Mouse (Mus musculus) c-Kit-positive CD71-negative TER-119-negative erythroid progenitor cells, embryonic 14.5 days (primary cell): ENCODE results near the gene Uspl1.
"Not testable (repeated sequence)": the region's sequence is repeated elsewhere in the genome, so short reads cannot be mapped to it uniquely, and the experiment has no call there.

Experiments
- DNase-seq: peaks from one replicate; pipeline ENCODE4 v3.0.0-alpha.2; 2013; ENCODE audit warnings: low read depth

Uspl1 gene

GRCm38 (mm10) chr5:149184104-149184843 is at the start of gene Uspl1, which contains the start of gene Hmgb1:
Uspl1 (plus strand) TSS chr5:149184350.
Hmgb1 (minus strand) TSS chr5:149184489.
- peak; percentile 97 for DNase-seq

GRCm38 (mm10) chr5:149134751-149135454 is 49.2 kb upstream of the Uspl1 start:
- DNase-seq, result no peak

GRCm38 (mm10) chr5:149135455-149136354 is 48.4 kb upstream of the Uspl1 start:
- no peak for DNase-seq

DNA sequence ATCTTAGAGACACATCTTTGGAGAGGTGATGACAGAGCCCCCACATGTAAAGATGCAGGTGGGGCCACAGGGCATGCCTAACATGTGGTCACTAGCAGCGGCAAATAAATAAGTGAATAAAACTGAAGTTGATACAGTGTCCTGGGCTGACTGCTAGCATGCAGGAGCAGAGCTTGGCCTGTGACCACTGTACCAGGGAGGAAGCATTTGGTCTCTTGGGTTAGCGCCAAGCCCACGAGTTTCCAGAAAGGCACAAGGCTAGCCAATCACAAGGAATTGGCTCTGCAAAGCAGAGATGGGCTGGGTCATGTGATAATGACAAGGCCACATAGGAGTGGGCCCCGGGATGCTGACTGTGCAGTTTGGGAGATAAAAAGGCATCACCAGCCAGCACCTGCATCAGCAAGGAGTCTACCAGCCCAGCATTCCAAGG is 47.2 kb upstream of the Uspl1 start:
- DNase-seq, result no peak

DNA sequence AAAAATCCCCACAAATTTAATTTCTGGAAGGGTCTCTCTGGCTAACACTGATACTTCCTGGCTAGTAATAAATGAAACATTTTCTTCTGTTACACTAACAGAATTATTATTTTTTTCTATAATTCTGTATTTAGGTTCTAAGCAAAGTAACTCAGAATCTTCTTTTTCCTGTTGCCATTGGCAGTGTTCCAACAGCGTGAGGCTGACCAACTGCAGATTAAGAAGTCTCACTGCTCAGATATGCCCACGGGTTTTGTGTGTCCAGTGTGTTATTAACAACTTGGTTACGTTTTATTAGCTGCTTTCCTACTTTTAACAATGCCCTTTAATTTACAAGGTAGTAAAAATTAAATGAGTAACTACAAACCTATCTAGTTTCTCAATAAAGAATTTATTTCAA is 46.7 kb upstream of the Uspl1 start:
- DNase-seq, result no peak

DNA sequence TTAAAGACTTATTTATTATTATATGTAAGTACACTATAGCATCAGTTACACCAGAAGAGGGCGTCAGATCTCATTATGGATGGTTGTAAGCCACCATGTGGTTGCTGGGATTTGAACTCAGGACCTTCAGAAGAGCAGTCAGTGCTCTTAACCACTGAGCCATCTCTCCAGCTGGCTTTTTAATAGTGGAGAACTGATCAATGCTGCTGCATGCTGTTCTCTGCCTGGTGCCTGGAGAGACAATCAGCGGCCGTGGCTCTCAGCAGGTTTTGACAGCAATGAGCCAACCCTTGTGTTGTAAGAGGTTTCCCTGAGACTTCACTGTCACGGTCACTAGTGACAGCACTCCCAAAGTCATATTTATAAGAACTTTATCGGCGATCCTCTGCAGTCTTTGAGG is 46.1 kb upstream of the Uspl1 start:
- not testable (repeated sequence) for DNase-seq

DNA sequence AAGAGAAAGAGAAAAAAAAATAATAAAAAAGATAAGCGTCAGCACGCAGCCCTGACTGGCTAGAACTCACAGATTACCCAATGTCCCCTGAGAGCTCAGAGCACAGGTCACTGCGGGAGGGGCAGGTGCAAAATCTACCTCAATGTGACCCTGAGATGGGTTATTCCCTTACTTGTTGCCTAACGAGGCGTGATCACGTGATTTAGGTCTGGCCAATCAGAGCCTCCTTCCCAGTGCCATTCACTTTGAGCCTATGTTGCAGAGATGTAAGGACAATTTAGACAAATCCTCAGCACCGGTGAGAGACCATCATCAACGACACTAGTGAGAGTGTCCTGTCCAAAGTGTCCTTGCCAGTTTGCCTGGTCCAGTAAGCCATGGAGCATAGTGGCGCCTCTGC is 43.8 kb upstream of the Uspl1 start:
- no peak for DNase-seq

DNA sequence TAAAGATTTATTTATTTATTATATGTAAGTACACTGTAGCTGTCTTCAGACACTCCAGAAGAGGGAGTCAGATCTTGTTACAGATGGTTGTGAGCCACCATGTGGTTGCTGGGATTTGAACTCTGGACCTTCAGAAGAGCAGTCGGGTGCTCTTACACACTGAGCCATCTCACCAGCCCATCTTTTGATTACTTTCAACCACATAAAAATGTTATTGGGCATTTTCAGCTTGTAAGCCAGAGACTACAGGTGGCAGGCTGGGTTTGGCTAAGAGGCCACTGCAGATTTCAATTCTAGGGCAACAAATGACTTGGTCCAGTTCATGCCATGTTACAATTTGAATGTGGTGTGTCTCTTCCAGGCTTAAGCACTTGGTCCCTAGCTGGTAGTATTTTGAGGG is 43.0 kb upstream of the Uspl1 start:
- not testable (repeated sequence) for DNase-seq

- no peak for DNase-seq
Measured at GRCm38 (mm10) chr5:149143766-149144375, 40.3 kb upstream of the Uspl1 start.

DNA sequence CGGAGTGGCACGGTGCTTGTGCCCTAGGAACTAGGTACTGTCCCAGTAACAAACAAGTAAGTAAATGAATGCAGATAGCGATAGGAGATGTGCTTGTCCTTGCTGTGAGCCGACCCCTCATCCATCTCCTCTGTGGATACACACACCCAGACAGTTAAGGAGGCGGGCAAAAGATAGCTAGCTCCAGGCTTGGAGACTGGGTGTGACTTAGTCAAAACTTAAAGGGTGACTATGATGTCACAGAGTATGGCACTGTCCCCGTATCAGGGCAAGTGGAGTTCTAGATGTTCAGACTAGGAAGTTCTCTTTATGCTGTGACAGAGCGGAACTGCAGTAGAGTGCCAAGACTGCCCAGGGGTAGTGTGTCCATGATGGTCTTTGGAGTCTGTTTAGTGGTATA is 37.5 kb upstream of the Uspl1 start:
- no peak for DNase-seq

DNA sequence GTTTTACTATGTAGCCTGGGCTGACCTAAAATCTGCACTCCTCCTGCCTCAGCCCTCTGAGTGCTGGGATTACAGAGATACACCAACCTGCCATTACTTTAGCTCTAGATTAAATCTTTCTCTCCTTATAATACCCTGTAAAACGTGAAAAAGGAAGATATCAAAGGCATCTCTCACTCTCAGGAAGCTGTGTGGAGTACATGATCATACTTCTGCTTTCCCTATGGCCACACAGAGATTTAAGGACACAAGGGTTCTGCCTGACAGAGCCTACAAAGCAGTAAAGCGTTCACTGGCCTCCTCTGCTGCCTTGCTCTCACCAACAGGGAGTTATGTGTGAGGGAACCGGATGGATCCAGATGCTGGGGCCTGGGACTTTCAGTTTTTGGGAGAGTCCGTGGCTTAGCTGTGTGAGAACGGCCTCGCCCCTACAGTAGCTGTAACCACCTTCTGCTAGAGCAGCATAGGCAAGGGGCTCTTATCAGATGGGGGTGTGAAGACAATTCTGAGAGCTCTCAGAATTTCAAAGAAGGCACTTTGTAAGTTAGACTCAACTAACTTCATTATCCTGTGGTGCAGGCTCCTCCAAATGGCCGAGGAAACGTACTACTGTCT is 36.7 kb upstream of the Uspl1 start:
- DNase-seq, result no peak

- DNase-seq, result no peak
Measured at GRCm38 (mm10) chr5:149150882-149151281, 33.3 kb upstream of the Uspl1 start.

DNA sequence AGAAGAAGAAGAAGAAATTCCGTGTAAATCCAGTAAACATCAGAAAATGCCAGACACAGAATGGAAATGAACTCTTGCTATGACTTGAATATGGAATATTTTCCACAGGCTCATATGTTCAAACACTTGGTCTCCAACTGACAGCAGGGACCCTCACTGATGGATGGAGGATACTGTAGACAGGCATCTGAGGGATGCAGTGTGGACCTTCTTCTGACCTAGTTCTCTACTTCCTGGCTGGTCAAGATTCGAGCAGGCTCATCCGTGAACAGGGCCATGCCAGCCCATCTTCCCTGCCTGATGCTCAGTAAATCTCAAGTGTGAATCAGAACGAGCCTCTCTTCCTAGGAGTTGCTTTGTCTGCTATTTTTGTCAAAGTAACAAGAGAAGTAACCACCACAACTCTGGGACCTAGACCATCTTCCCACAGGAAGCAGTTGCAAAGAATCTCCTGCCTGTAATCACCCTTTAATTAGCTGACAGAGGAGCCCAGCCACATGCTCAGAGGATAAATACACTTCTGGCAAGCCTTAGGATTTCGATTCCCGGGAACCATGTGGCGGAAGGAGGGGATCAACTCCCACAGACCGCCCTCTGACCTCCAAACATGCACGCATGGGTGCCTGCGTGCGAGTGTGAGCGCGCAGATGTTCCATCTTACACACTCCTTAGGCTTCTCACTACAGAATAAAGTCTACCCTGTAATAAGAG is 31.9 kb upstream of the Uspl1 start:
- DNase-seq, result no peak

- DNase-seq, result no peak
Measured at GRCm38 (mm10) chr5:149152774-149153155, 31.4 kb upstream of the Uspl1 start.

GRCm38 (mm10) chr5:149156886-149157563 is 27.1 kb upstream of the Uspl1 start:
- DNase-seq, result no peak

DNA sequence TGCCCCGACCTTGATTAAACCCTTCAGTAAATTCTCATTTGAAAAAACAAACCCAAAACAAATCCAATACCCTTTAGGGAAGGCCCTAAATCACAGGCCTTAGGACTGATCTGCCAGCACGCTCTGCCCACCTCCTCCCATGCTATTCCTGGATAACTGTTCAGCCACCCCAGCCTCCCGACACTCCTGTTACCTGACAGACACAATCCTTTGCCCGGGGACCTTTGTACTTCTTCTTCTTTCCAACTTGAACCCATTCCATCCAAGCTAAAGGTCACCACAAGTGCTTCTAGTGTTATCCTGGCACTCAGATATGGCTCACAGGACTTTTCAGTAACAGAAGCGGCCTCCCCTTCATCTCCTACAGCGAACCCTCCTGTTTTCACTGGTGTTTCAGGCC is 25.1 kb upstream of the Uspl1 start:
- DNase-seq, result no peak

GRCm38 (mm10) chr5:149160469-149160868 is 23.7 kb upstream of the Uspl1 start:
- DNase-seq, result no peak

GRCm38 (mm10) chr5:149162890-149163289 is 21.3 kb upstream of the Uspl1 start:
- no peak for DNase-seq

- DNase-seq, result no peak
Measured at GRCm38 (mm10) chr5:149164881-149165280, 19.3 kb upstream of the Uspl1 start.

DNA sequence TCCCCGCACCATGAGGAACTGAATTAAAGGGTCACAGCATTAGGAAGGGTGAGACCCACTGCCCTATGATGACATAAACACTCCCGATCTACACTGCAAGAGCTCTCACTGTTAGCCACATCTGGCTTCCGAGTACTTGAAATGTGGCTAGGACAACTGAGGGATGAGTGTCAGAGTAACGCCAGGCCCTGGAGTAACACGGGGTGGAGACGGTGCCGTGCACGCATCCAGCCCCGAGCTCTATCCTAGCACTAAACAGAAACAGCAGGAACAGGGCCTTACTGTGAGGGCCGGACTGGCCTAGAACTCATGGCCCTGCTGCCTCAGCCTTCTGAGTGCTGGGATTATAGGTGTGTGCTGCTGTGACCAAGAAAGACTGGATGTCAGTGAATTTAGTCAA is 18.1 kb upstream of the Uspl1 start:
- DNase-seq, result no peak
